Mouse (Mus musculus) layer of hippocampus, postnatal 25 days (tissue): Measurements from ENCODE around the gene Hist2h3c2. TPM values are rescaled to one million over a fixed set of nuclear protein-coding genes. Genes with fewer than 3 reads are reported as not detected.
"Not testable (repeated sequence)": the region's sequence is repeated elsewhere in the genome, so short reads cannot be mapped to it uniquely, and the experiment has no call there.

Experiments used
- DNase-seq, 2 experiments: peaks; one replicate each; pipeline ENCODE4 v3.0.0; 2022; ENCODE audit warnings: mixed read lengths in 2 of 2, low spot score in 1 of 2; ENCODE audit errors: extremely low spot score in 1 of 2
- total RNA-seq, 2 experiments: library from RNA; stranded (reverse); gene quantifications; 2 replicates each; pipeline ENCODE4 v1.2.3; 2021

The Hist2h3c2 gene
- total RNA-seq, result 10 to 100 TPM in 1 of 2 experiments, 1 to 10 TPM in 1; 9.9 to 11.0 TPM

DNA sequence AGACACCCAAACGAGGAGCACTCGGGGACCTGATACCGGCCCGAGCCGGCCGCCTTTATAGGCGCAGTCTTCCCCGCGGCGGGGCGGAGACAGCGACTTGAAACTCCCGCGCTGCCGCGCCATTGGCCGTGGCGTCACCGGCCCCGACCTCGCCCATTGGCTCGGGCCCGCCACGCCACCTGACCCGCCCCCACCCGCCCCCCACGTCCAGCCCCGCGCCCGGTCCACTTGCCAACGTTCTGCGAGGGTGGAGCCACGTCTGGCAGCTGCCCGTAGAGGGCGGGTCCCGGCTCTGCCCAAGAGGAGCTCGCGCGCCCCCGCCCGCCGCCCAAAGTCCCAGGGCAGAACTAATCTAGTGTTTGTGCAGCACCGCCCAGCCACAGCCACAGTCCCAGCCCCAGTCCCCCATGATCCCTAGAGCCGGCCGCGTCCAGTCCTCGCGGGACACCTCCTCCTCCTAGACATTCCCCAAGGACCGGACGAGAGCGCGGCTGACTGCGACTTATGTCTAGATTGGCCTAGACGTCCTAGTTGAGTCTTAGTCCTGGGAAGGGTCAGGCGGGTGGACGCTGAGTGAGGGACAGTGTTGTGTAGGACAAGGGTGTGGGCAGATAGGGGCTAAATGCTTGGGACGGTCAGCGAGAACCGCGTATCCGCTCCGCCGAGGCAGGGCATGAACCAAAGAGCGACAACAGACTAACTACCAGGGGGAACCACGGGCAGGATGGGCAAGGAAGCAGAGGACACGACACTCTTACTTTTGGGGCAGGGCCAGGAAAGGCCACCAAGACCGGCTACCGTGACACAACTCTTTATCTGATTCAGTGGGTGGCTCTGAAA, at the start of gene Hist2h3c2:
Hist2h3c2 (minus strand) TSS at position 174 of the 840 bp plus-strand sequence.
- DNase-seq, result not testable (repeated sequence)

GRCm38 (mm10) chr3:96287334-96287733, 48.4 kb upstream of the Hist2h3c2 start:
- not testable (repeated sequence) for DNase-seq

- no peak for DNase-seq
Measured at GRCm38 (mm10) chr3:96284457-96284856, 45.5 kb upstream of the Hist2h3c2 start.

GRCm38 (mm10) chr3:96280660-96281059, 41.7 kb upstream of the Hist2h3c2 start:
- no peak for DNase-seq

DNA sequence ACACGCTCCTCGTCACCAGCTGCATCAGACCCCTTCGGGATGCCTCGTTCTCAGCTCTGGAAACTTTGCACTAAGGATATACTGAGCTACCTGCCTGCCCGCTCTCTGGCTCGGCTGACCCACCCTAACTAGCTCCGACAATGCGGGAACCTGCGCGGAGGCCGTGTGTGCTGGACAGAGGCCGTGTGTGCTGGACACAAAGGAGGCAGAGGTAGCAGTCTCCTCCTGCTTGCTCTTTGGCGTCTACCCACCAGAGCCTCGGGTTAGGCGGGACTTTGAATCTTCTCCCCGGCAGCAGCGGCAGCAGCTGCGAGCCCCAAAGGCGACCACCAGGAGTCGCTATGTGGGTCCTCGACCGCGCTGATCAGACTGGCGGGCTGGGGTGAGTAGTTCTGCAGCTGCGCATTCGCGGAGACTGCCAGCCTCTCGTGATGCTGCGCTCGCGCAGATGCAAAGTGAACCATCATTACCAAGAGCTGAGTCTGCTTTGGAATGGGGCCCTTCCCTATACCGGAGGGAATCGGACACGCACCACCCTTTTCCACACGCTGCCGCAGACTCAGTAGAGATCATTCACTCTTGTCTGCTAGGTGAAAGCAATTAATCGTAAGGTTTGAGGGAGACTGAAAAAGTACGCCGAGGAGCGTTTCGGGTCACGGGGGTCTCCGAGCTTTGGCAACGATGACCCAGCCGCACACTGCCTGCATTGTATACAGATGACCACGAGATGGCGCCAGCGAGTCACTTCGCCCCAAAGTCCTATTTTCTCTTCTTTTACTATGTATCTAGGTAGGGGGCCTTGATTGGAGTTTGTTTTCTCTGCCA, 39.1 kb upstream of the Hist2h3c2 start:
- peak; percentile 82 to 86 for DNase-seq

DNA sequence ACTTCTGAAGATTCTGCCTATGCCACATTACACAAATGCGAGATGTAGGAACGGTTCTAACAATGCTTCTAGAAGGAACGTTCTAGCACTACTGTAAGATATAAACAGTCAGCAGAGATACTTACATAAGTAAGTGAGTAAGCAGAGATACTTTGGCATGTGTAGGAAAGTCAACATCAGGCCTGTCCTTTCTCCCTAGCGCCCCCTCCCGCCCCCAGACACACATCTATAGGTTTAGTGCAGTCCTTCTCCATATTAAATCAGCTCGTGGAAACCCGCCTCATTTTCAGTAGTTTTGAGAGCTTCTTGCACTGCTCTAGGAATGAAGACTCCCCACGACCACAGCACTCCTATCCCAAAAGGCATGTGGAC, 38.5 kb upstream of the Hist2h3c2 start:
- DNase-seq, result no peak

DNA sequence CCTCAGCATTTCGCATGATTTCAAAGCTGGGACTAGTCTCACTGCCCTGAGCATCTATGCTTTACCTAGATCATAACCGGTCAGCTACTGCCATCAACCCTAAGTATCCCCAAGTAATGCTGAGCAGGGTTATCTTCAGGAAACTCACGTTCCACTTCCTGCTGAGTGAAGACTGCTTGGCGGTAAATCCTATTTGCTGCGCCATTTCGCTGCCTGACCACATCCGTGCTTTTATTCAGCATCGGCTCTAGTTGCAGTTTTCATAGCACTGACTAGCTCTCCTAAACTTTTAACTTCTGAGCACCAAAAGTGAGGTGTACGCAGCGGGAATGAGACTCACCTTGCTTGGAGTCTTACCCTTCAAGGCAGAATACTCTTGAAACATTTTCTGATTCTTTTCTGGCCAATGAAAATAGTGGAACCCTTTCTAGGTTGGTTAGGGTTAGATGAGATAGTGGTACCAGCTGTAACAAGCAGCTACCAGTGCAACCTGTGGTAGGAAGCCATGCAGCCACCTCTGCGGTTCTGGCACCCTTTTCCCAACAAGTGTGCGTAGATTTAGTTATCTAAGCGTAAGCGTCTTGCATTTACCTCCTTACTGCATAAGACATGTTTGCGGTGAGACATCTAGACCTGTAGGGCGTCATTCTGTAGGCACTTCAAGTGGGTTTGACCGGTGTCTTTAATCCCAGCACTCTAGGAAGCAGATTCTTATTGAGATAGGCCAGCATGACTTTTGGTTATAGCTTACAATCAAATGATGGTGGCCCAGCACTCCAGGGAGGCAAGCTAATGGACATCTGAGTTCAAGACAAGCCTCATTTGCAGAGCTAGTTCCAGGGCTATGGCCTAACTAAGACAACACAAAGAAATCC, 34.9 kb upstream of the Hist2h3c2 start:
- no peak for DNase-seq

DNA sequence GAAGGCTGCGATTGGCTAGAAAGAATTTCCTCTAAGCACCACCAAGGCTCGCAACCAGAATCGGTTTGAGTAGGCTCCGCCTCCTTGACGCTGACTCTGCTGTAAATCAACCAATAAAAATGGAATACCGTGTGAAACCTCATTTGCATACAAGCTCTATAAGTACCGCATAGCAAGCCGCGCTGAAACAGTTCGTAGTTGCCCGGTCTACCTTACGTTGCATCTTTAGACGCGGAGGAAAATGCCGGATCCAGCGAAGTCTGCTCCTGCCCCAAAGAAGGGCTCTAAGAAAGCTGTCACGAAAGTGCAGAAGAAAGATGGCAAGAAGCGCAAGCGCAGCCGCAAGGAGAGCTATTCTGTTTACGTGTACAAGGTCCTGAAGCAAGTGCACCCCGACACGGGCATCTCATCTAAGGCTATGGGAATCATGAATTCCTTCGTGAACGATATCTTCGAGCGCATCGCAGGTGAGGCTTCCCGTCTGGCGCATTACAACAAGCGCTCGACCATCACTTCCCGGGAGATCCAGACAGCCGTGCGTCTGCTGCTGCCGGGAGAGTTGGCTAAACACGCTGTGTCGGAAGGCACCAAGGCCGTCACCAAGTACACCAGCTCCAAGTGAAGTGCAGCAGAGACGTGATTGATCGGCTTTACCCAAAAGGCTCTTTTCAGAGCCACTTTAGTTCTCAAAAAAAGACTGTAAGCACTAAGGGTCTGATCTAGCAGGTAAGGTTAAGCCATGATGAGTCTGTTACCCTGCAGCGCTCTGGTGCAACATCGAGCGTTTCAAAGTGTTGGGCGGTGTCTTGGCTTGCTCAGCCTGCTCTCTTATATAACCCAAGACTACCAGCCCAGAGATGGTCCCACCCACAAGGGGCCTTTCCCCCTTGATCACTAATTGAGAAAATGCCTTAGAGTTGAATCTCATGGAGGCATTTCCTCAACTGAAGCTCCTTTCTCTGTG, 30.9 kb upstream of the Hist2h3c2 start, which contains the start of gene Hist2h2bb:
Hist2h2bb (plus strand) TSS at position 242 of the 964 bp plus-strand sequence.
- DNase-seq, result peak; percentile 85 to 87

GRCm38 (mm10) chr3:96268776-96269378, 29.9 kb upstream of the Hist2h3c2 start:
- DNase-seq, result not testable (repeated sequence)

DNA sequence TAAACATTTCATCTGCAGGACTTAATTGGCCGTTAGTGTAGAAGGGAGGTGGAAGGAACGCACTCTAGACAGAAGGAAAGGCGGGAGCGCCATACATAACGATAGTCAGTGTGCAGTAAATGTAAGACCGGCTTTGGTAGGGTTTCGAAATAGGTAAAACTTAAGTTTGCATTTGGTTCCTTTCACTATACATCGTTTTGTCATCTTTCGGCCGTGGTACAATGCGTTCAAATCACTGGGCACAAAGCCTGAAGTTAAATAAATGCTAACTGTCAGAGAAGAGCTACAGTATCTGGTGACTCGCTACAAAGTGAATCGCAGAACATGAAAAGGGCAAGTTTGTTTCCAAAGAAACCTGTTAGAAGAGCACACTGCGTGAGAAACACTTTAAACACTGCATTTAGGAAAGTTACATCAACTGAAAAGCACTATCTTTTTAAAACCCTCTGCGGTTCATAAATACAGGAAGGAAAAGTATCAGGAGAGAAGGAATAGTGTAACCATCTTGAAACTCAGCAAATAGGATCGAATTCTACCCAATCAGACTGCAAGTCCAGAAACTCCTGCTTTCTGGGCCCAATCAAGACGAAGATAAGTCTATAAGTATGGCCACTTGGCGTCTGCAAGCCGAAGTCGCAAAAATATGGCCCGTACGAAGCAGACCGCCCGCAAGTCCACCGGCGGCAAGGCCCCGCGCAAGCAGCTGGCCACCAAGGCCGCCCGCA, 29.3 kb upstream of the Hist2h3c2 start, which contains the start of gene Hist2h3b:
Hist2h3b (plus strand) TSS at position 604 of the 725 bp plus-strand sequence.
- peak; percentile 74 to 76 for DNase-seq

- DNase-seq, result no peak
Measured at GRCm38 (mm10) chr3:96267541-96267940, 28.6 kb upstream of the Hist2h3c2 start.

DNA sequence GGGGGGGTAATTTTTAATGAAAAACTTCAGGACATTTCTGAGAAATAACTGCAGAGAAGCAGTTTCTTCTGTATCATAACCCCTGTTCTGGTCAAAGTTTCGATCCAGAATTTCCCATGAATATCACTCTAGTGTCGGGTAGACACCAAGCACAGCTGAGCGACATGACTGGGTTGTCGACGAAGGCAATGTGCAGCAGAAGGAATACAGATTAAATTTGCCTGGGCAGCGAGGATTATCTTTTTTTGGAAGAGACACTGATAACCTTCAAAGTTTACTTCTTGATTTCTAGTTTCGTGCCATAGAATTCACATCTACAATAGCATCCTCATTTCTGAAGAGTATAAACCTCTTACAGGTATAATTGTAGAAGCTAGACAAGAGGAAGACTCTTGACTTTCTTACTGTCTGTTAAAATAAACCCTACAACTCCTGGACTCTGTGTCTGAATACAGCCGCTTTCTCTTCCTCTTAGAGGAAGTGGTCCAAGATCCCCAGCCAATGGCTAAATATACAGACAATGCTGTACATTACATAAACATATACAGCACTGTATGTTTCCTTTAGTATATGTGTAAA, 27.3 kb upstream of the Hist2h3c2 start:
- DNase-seq, result no peak

GRCm38 (mm10) chr3:96264404-96264949, 25.6 kb upstream of the Hist2h3c2 start:
- DNase-seq, result no peak

- DNase-seq, result no peak
Measured at GRCm38 (mm10) chr3:96263558-96264403, 24.9 kb upstream of the Hist2h3c2 start.

DNA sequence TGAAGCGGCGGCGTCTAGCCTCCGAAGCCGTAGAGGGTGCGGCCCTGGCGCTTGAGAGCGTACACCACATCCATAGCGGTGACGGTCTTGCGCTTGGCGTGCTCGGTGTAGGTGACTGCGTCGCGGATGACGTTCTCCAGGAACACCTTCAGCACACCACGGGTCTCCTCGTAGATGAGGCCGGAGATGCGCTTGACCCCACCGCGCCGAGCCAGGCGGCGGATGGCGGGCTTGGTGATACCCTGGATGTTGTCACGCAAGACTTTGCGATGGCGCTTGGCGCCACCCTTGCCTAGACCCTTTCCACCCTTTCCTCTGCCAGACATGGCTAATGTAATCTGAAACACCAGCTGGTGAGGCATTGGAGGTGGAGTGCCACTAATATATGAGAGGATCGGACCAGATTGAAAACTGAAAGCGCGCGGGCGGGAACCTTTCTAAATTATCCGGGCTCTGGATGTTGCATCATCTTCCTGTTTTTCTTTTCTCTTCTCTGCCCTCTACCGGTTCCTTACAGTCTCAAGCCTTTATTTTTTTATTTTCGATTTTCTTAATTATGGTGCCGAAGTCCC, 24.1 kb upstream of the Hist2h3c2 start, which contains the start of gene Hist2h4:
Hist2h4 (minus strand) TSS at position 333 of the 572 bp plus-strand sequence.
- DNase-seq, result peak; percentile 92 to 96
